Mouse (Mus musculus) layer of hippocampus, postnatal 25 days (tissue): Measurements from ENCODE around the gene Ahdc1. TPM values are rescaled to one million over a fixed set of nuclear protein-coding genes. Genes with fewer than 3 reads are reported as not detected.

Experiments used
- DNase-seq, 2 experiments: peaks; one replicate each; pipeline ENCODE4 v3.0.0; 2022; ENCODE audit warnings: mixed read lengths in 2 of 2, low spot score in 1 of 2; ENCODE audit errors: extremely low spot score in 1 of 2
- total RNA-seq, 2 experiments: library from RNA; stranded (reverse); gene quantifications; 2 replicates each; pipeline ENCODE4 v1.2.3; 2021

Ahdc1 gene
- total RNA-seq, 2 experiments from 2014 or later: 96.9 to 109 TPM

GRCm38 (mm10) chr4:133116756-133117470 is 105.9 kb downstream of the Ahdc1 start:
- DNase-seq: no peak

GRCm38 (mm10) chr4:133117556-133118411 is 106.7 kb downstream of the Ahdc1 start:
- DNase-seq: no peak

GRCm38 (mm10) chr4:133118775-133119375 is 107.8 kb downstream of the Ahdc1 start:
- no peak for DNase-seq

DNA sequence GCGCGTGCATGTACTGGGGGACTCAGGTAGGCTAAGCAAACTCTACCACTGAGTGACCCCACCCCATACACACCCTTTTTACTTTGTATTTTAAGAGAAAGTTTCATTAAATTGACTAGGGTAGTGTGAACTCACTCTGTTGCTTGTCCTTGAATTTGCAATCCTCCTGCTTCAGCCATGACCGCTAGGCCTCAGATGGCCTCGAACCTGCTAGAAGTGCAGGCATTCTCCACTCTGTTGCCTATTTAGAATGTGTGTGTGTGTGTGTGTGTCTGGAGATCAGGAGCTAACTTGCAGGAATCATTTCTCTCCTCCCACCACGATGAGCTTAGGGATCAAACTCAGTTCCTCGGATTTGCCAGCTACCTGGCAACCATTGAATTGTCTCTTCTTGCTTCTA is 108.5 kb downstream of the Ahdc1 start:
- DNase-seq: no peak

- no peak for DNase-seq
Observed at GRCm38 (mm10) chr4:133120833-133121321, 109.8 kb downstream of the Ahdc1 start.

DNA sequence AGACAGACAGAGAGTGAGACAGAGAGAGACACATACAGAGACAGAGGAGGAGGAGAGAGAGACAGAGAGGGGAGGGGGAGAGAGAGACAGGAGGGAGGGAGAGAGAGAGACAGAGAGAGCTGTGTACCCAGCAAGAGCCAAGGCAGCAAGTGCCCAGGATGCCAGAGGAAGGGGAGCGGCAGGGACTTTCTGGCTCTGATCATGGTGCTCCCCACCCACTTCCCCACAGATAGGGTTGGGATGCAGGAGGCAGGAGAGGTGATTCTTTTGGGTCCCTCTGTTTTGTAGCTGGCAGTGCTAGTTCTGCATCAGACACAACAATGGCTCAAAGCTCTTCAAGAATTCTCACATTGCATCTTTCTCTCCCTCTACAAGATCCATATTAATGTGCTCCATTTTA is 110.4 kb downstream of the Ahdc1 start:
- DNase-seq: no peak

DNA sequence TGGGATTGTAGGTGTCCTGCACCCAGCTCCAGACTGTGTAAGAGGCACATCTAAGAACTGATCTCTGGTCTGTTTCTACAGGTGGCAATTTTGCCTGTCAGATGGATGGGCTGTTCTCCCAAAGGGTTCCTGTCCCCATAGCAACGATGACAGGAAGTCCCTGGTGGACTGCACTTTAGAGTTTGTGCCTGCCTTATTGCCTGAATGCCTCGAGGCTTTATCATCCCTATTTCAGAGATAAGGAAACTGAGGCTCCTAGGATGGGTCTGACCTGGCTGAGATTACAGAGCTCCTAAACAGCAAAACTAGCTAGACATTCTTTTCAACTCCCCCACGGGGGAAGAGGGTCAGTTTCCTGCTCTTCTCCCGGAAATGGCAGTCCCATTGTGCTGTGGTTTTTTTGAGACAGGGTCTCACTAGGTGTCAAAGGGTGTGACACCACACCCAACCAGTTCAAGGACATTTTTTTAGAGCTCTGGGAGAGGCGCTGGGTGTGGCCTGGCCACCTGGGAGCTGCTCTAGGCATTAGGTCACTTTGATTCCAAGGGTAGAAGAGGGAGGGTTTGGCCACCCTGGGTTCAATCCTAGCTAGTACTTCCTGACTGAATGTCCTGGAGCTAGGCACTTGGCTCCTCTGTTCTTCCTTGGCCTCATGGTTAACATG is 111.0 kb downstream of the Ahdc1 start:
- DNase-seq: no peak

- no peak for DNase-seq
Observed at GRCm38 (mm10) chr4:133127079-133127478, 116.0 kb downstream of the Ahdc1 start.

Other genes starting within 250 kb of the Ahdc1 start
- gene Rpa2, start 242.9 kb upstream of the Ahdc1 start, total RNA-seq: 10 to 100 TPM; 12.0 to 15.2 TPM
- gene Themis2, start 214.9 kb upstream of the Ahdc1 start, total RNA-seq: under 1 TPM; 0.61 to 0.66 TPM
- gene Ppp1r8, start 168.1 kb upstream of the Ahdc1 start, total RNA-seq: 10 to 100 TPM; 41.7 to 44.8 TPM
- 100 to 1,000 TPM in 1 of 2 experiments, 10 to 100 TPM in 1; 99.7 to 106 TPM for gene Stx12, start 126.8 kb upstream of the Ahdc1 start, total RNA-seq
- gene Fam76a, start 88.7 kb upstream of the Ahdc1 start, total RNA-seq: 10 to 100 TPM; 40.1 to 50.5 TPM
- under 1 TPM; 0.07 to 0.14 TPM for gene Fgr, start 37.2 kb upstream of the Ahdc1 start, total RNA-seq
- 10 to 100 TPM; 28.9 to 32.8 TPM for gene Wasf2, start 119.2 kb downstream of the Ahdc1 start, total RNA-seq
- 1 to 10 TPM; 2.8 to 5.6 TPM for gene Cd164l2, start 200.9 kb downstream of the Ahdc1 start, total RNA-seq
- gene Gpr3, start 201.3 kb downstream of the Ahdc1 start, total RNA-seq: 1 to 10 TPM; 5.3 to 8.2 TPM
- gene Map3k6, start 229.6 kb downstream of the Ahdc1 start, total RNA-seq: 1 to 10 TPM; 3.0 to 6.0 TPM